Mouse (Mus musculus) cerebellum, adult 2 months (tissue): ENCODE measurements at regions not wholly inside any gene's neighbourhood (a gene's known extent, or its start where the extent isn't known, plus 50 kb on each side); places are given as distances from the start of the nearest gene placed in this dataset.

Source experiments
- DNase-seq, 2 experiments: peaks; one replicate each; pipeline ENCODE4 v3.0.0; 2021
- H3K27ac ChIP-seq: fragments of 200-500 bp; 2 replicates; pipeline ENCODE4 v1.5.1; 2012; ENCODE audit warnings: low read length, control low read depth, inconsistent platforms; ENCODE audit not compliant: insufficient read depth
- H3K27me3 ChIP-seq: fragments of 200-500 bp; 2 replicates; pipeline ENCODE4 v1.6.1; 2012; ENCODE audit warnings: inconsistent platforms, mild to moderate bottlenecking, low read length, moderate library complexity; ENCODE audit not compliant: control insufficient read depth, insufficient read depth
- H3K4me1 ChIP-seq: fragments of 200-500 bp; 2 replicates; pipeline ENCODE4 v1.6.1; 2011; ENCODE audit warnings: low read length; ENCODE audit not compliant: control insufficient read depth, insufficient read depth
- H3K4me3 ChIP-seq: fragments of 200-500 bp; replicated peaks from 2 replicates; pipeline ENCODE3; 2011; ENCODE audit warnings: mild to moderate bottlenecking, low read depth, low read length, control low read depth; ENCODE audit not compliant: insufficient read depth
- CTCF ChIP-seq: fragments of 200-500 bp; IDR thresholded peaks from 2 replicates; pipeline ENCODE4 v1.5.1; 2011; ENCODE audit warnings: low read depth, mild to moderate bottlenecking, control low read depth, low read length, moderate library complexity, borderline replicate concordance; ENCODE audit not compliant: insufficient read depth
- POLR2A ChIP-seq: fragments of 200-500 bp; IDR thresholded peaks from 2 replicates; pipeline ENCODE4 v1.6.1; 2011; ENCODE audit warnings: low read length, control low read depth, borderline replicate concordance; ENCODE audit not compliant: insufficient read depth
- WGBS: fragments of 180-500 bp; shearing (Covaris S2); methylation state at CpG from one replicate; pipeline ENCODE4 v1.1.7; 2018; 5-methylcytosine and 5-hydroxymethylcytosine counted together

GRCm38 (mm10) chr12:42179947-42180669 is 693.9 kb upstream of the Lrrn3 start:
- no peak overlapping the region for H3K27ac ChIP-seq
- no peak for TF ChIP-seq POLR2A
- no peak for TF ChIP-seq CTCF
- H3K4me3 ChIP-seq: no peak overlapping the region
- 60% methylated on average over 1 of the region's 1 CpGs for WGBS
- no peaks in the 10 kb centered on the region for H3K4me1 ChIP-seq
- no peak for DNase-seq
- no peaks in the 10 kb centered on the region for H3K27me3 ChIP-seq

DNA sequence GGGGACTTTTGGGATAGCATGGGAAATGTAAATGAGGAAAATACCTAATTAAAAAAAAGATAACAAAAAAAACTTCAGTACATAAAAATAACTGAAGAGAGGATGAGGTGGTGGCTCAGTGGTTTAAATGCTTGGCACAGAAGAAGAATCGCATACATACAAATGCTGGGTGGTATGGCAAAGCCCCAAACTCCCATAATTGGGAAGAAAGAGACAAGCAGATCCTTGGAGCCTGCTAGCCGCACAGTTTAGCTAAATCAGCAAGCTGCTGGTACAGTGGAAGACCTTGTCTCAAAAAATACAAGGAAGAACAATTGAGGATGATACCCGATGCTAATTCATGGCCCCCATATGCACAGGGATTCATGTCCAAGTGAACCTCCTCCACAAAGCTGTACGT is 661.7 kb upstream of the Lrrn3 start:
- no peak for TF ChIP-seq POLR2A
- TF ChIP-seq CTCF: no peak
- 60% methylated on average over 4 of the region's 4 CpGs for WGBS
- no peaks in the 10 kb centered on the region for H3K27me3 ChIP-seq
- H3K4me3 ChIP-seq: no peak overlapping the region
- DNase-seq: no peak
- H3K4me1 ChIP-seq: no peaks in the 10 kb centered on the region
- H3K27ac ChIP-seq: no peak overlapping the region

DNA sequence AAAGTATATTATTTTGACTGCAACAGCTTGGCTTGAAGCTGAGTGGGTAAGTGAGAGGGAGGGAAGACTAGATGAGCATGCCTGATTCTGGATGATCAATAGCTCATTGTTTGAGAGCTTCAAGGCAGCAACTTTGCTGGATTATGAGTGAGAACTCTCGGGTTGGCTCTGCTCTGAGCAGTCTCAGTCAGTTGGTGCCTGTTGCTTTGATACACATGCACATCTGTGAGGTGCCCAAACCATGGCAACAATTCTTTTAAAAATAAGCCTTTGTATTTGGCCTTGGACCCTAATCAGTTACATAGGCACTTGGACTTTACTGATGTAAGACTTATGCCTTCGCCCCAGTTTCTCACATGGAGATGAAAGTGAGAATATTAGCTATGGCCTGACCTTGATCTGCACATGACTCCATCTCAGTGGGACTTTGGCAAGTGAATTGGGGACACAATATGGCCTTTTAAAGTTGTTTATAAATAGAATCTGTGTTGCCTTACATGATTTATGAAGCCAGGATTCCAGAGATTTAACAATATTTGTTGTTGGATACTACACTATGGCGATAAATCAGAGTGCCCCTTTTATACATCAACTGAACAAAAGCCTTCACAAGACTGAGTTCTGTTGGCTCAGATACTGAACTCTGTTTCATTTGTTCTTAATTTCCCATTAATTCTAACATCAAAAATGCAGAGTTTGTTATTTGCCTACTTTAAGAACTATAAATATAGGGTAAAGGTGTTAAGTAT is 652.6 kb upstream of the Lrrn3 start:
- H3K27me3 ChIP-seq: no peaks in the 10 kb centered on the region
- WGBS: 38% methylated on average over 3 of the region's 3 CpGs
- peak in 1 of 2 experiments; percentile 49 for DNase-seq
- H3K4me1 ChIP-seq: peaks cover 7% of the 10 kb centered on the region; the same call in 1 of the 2 replicates
- no peak for TF ChIP-seq CTCF
- no peak for TF ChIP-seq POLR2A
- H3K27ac ChIP-seq: peak overlapping the region; percentile 39; the same call in 1 of the 2 replicates
- H3K4me3 ChIP-seq: no peak overlapping the region

DNA sequence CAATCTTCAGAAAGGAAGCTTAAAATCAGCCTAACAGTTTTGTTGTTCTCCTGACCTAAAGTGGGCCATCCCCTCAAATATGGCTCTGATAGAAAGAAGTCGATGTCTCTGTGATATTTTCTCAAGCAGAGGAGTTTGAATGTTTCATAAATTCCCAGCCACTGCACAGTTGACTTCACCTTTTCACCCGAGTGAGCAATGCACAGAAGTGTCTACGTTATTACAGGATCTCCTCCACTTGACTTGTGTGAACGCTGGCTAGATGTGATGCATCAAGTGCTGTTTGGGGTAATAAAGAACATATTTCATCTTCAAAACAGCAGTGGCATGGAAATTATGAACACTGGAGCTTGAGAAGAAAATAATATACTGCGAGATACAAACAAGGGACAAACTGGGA is 651.9 kb upstream of the Lrrn3 start:
- H3K4me1 ChIP-seq: peaks cover 7% of the 10 kb centered on the region; the same call in 1 of the 2 replicates
- TF ChIP-seq POLR2A: no peak
- TF ChIP-seq CTCF: no peak
- H3K27me3 ChIP-seq: no peaks in the 10 kb centered on the region
- WGBS: 38% methylated on average over 5 of the region's 5 CpGs
- DNase-seq: peak; percentile 7 to 10
- no peak overlapping the region for H3K27ac ChIP-seq
- H3K4me3 ChIP-seq: no peak overlapping the region

GRCm38 (mm10) chr12:42137764-42138163 is 651.5 kb upstream of the Lrrn3 start:
- peaks cover 7% of the 10 kb centered on the region; the same call in 1 of the 2 replicates for H3K4me1 ChIP-seq
- H3K27me3 ChIP-seq: no peaks in the 10 kb centered on the region
- DNase-seq: peak in 1 of 2 experiments; percentile 52
- H3K4me3 ChIP-seq: no peak overlapping the region
- H3K27ac ChIP-seq: no peak overlapping the region
- WGBS: 25% methylated on average over 5 of the region's 5 CpGs
- no peak for TF ChIP-seq CTCF
- no peak for TF ChIP-seq POLR2A

GRCm38 (mm10) chr12:42100189-42100588 is 614.0 kb upstream of the Lrrn3 start:
- TF ChIP-seq POLR2A (no peak), CTCF (no peak)

GRCm38 (mm10) chr12:42070401-42070800 is 584.2 kb upstream of the Lrrn3 start:
- no peak overlapping the region for H3K27ac ChIP-seq
- no peaks in the 10 kb centered on the region for H3K4me1 ChIP-seq
- WGBS: 9% methylated on average over 4 of the region's 4 CpGs
- DNase-seq: peak; percentile 37 to 76
- TF ChIP-seq POLR2A (no peak), CTCF (no peak)
- no peak overlapping the region for H3K4me3 ChIP-seq
- no peaks in the 10 kb centered on the region for H3K27me3 ChIP-seq

More at GRCm38 (mm10) chr12:42100189-42100588, 614.0 kb upstream of the Lrrn3 start:
- no peak for DNase-seq
- H3K4me3 ChIP-seq: no peak overlapping the region
- no peaks in the 10 kb centered on the region for H3K27me3 ChIP-seq
- H3K27ac ChIP-seq: no peak overlapping the region
- no peaks in the 10 kb centered on the region for H3K4me1 ChIP-seq
- 5% methylated on average over 1 of the region's 1 CpGs for WGBS

- Histone ChIP-seq H3K27me3 (no peaks in the 10 kb centered on the region), H3K27ac (no peak overlapping the region), H3K4me1 (no peaks in the 10 kb centered on the region), H3K4me3 (no peak overlapping the region)
- no peak for DNase-seq
- TF ChIP-seq CTCF (no peak), POLR2A (no peak)
These were observed 577.5 kb upstream of the Lrrn3 start for GRCm38 (mm10) chr12:42063745-42064144.
